Mouse (Mus musculus): Measurements from ENCODE around the gene Vangl1.

DNA sequence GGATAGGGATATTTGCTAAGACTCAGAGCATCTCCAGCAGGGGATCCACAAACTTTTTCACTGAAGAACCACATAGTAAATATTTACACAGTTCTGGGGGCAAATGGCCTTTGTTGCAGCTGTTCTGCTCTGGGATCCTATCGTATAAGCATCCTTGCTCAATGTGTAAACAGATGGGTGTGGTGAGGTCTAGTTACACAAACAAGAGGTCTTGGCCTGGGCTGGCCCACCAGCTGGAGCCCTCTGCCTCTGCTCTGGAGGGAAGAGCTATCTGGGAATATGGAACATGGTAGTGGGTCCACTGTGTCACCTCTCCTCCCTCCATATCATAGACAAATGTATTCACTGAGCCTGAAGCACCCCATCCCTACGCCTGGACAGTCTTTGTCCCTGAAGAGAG is 77.4 kb downstream of the Vangl1 start:
- TF ChIP-seq EP300 (IDR thresholded peaks at IDR 0.05) (0 out of 2 replicates have a peak, but pooled peaks have one; percentile 15), CTCF (IDR thresholded peaks at IDR 0.05) (no peak)
